Mouse (Mus musculus) bone marrow, adult 2 months (tissue): ENCODE measurements around the gene Usp33.

ENCODE experiments used
- CTCF ChIP-seq: fragments of 200-500 bp; IDR thresholded peaks from 2 replicates; pipeline ENCODE4 v1.5.1; 2011; ENCODE audit warnings: low read length, control low read depth; ENCODE audit not compliant: control insufficient read depth, insufficient read depth
- POLR2A ChIP-seq: fragments of 200-500 bp; IDR thresholded peaks from 2 replicates; pipeline ENCODE4 v1.6.1; 2011; ENCODE audit warnings: low read depth, mild to moderate bottlenecking, control low read depth, low read length, borderline replicate concordance; ENCODE audit not compliant: control insufficient read depth

- TF ChIP-seq CTCF (no peak), POLR2A (no peak)
These were observed 37.0 kb upstream of the Usp33 start for GRCm38 (mm10) chr3:152309250-152309645.
